Mouse (Mus musculus) heart, postnatal 0 days (tissue): ENCODE results near the gene Cdkn1b. TPM values are rescaled to one million over a fixed set of nuclear protein-coding genes. Genes with fewer than 3 reads are reported as not detected.

Source experiments
- ATAC-seq: fragments of 200-750 bp; cut with Nextera tagmentation; 2 replicates; pipeline ENCODE4 v1.8.0; 2017; ENCODE audit warnings: low read depth, moderate number of reproducible peaks, moderate library complexity; ENCODE audit not compliant: insufficient read depth
- DNase-seq: peaks from one replicate; pipeline ENCODE4 v3.0.0-alpha.2; 2016; ENCODE audit warnings: low spot score
- H3K27ac ChIP-seq: fragments of 300-500 bp; sonication (generic); 2 replicates; pipeline ENCODE4 v1.5.1; 2014; ENCODE audit warnings: low read depth, mild to moderate bottlenecking
- H3K27me3 ChIP-seq: fragments of 300-500 bp; sonication (generic); 2 replicates; pipeline ENCODE4 v1.6.1; 2014; ENCODE audit warnings: low read length, mixed read lengths; ENCODE audit not compliant: control insufficient read depth, insufficient read depth
- H3K36me3 ChIP-seq: fragments of 300-500 bp; sonication (generic); replicated peaks from 2 replicates; pipeline ENCODE4 v1.6.1; 2014; ENCODE audit warnings: low read length, mixed read lengths; ENCODE audit not compliant: control insufficient read depth, insufficient read depth
- H3K4me1 ChIP-seq: fragments of 300-500 bp; sonication (generic); 2 replicates; pipeline ENCODE4 v1.6.1; 2014; ENCODE audit warnings: antibody characterized with exemption; ENCODE audit not compliant: control insufficient read depth, insufficient read depth
- H3K4me2 ChIP-seq: fragments of 300-500 bp; sonication (generic); 2 replicates; pipeline ENCODE4 v1.6.1; 2014; ENCODE audit warnings: low read depth, mild to moderate bottlenecking, low read length, moderate library complexity
- H3K4me3 ChIP-seq: fragments of 300-500 bp; sonication (generic); 2 replicates; pipeline ENCODE4 v1.5.1; 2014; ENCODE audit warnings: low read depth, low read length
- H3K9ac ChIP-seq: fragments of 300-500 bp; sonication (generic); replicated peaks from 2 replicates; pipeline ENCODE4 v1.6.1; 2014; ENCODE audit warnings: low read depth, low read length, mixed read lengths
- H3K9me3 ChIP-seq: fragments of 300-500 bp; sonication (generic); replicated peaks from 2 replicates; pipeline ENCODE4 v1.6.1; 2016; ENCODE audit warnings: low read length; ENCODE audit not compliant: control insufficient read depth
- CTCF ChIP-seq: IDR thresholded peaks from 2 replicates; pipeline ENCODE4 v1.5.1; 2016; ENCODE audit warnings: antibody characterized with exemption, control low read depth, low read depth
- EP300 ChIP-seq: IDR thresholded peaks from 2 replicates; pipeline ENCODE4 v1.6.1; 2016; ENCODE audit warnings: antibody characterized with exemption, low read depth
- WGBS: fragments of 180-500 bp; shearing (Covaris S2); extraction: QIAGEN DNeasy Blood & Tissue Kit; methylation state at CpG from one replicate; pipeline ENCODE4 v1.1.7; 2014; 5-methylcytosine and 5-hydroxymethylcytosine counted together
- polyA plus RNA-seq: library from polyadenylated mRNA; unstranded; fragments of >200 nt; fragmentation: Nextera tagmentation; extraction: Ambion mirVana; gene quantifications from 2 replicates; pipeline ENCODE4 v1.2.1, GENCODE M21; 2015
- total RNA-seq: library from RNA; depleted of rRNA; stranded (reverse); fragments of >200 nt; gene quantifications from 2 replicates; pipeline ENCODE4 v1.2.3, GENCODE M21; 2014; ENCODE audit warnings: low replicate concordance

Gene Cdkn1b
- total and polyA plus RNA-seq, 2 experiments from 2014 or later: 23.7 to 42.9 TPM

GRCm38 (mm10) chr6:134961858-134962517 lies 41.8 kb downstream of the Cdkn1b start:
- TF ChIP-seq EP300 (no peak), CTCF (no peak)
- Histone ChIP-seq H3K9ac (no peak overlapping the region), H3K9me3 (no peaks in the 10 kb centered on the region), H3K27me3 (no peaks in the 10 kb centered on the region), H3K4me3 (no peak overlapping the region), H3K4me2 (no peak overlapping the region), H3K4me1 (no peaks in the 10 kb centered on the region), H3K36me3 (no peaks in the 10 kb centered on the region), H3K27ac (no peak overlapping the region)
- WGBS: 75% methylated on average over 9 of the region's 9 CpGs
- ATAC-seq (no peak), DNase-seq (no peak)

- ATAC-seq (no peak), DNase-seq (no peak)
- no peaks in the 10 kb centered on the region for H3K9me3 ChIP-seq
- no peak overlapping the region for H3K9ac ChIP-seq
- H3K4me2 ChIP-seq: no peak overlapping the region
- no peak overlapping the region for H3K4me3 ChIP-seq
- no peak overlapping the region for H3K27ac ChIP-seq
- TF ChIP-seq EP300 (no peak), CTCF (no peak)
- no peaks in the 10 kb centered on the region for H3K27me3 ChIP-seq
- H3K4me1 ChIP-seq: no peaks in the 10 kb centered on the region
- 82% methylated on average over 5 of the region's 5 CpGs for WGBS
- H3K36me3 ChIP-seq: no peaks in the 10 kb centered on the region
These were observed 42.3 kb downstream of the Cdkn1b start for GRCm38 (mm10) chr6:134962518-134962893.

- DNase-seq: no peak
- Histone ChIP-seq H3K4me2 (no peak overlapping the region), H3K4me1 (no peaks in the 10 kb centered on the region), H3K9ac (no peak overlapping the region), H3K36me3 (no peaks in the 10 kb centered on the region), H3K4me3 (no peak overlapping the region), H3K27me3 (no peaks in the 10 kb centered on the region), H3K9me3 (no peaks in the 10 kb centered on the region), H3K27ac (no peak overlapping the region)
- TF ChIP-seq CTCF: no peak
- TF ChIP-seq EP300: no peak
- 80% methylated on average over 2 of the region's 2 CpGs for WGBS
- ATAC-seq: no peak
These were observed 43.7 kb downstream of the Cdkn1b start for GRCm38 (mm10) chr6:134963910-134964309.

- no peaks in the 10 kb centered on the region for H3K9me3 ChIP-seq
- no peak for ATAC-seq
- no peak overlapping the region for H3K9ac ChIP-seq
- TF ChIP-seq EP300 (no peak), CTCF (no peak)
- no peak for DNase-seq
- H3K27ac ChIP-seq: no peak overlapping the region
- no peak overlapping the region for H3K4me2 ChIP-seq
- no peaks in the 10 kb centered on the region for H3K36me3 ChIP-seq
- 63% methylated on average over 5 of the region's 5 CpGs for WGBS
- H3K27me3 ChIP-seq: no peaks in the 10 kb centered on the region
- H3K4me3 ChIP-seq: no peak overlapping the region
- H3K4me1 ChIP-seq: no peaks in the 10 kb centered on the region
These were observed 46.5 kb downstream of the Cdkn1b start for GRCm38 (mm10) chr6:134966681-134967080.

GRCm38 (mm10) chr6:134968326-134968725 lies 48.1 kb downstream of the Cdkn1b start:
- WGBS: 30% methylated on average over 1 of the region's 1 CpGs
- DNase-seq: no peak
- no peak overlapping the region for H3K4me3 ChIP-seq
- no peak for TF ChIP-seq EP300
- TF ChIP-seq CTCF: no peak
- no peak for ATAC-seq
- H3K36me3 ChIP-seq: no peaks in the 10 kb centered on the region
- H3K9me3 ChIP-seq: no peaks in the 10 kb centered on the region
- H3K9ac ChIP-seq: no peak overlapping the region
- H3K27ac ChIP-seq: no peak overlapping the region
- H3K4me2 ChIP-seq: no peak overlapping the region
- H3K27me3 ChIP-seq: no peaks in the 10 kb centered on the region
- H3K4me1 ChIP-seq: no peaks in the 10 kb centered on the region

GRCm38 (mm10) chr6:134969498-134969897 lies 49.3 kb downstream of the Cdkn1b start:
- ATAC-seq: no peak

More at GRCm38 (mm10) chr6:134969498-134969897, 49.3 kb downstream of the Cdkn1b start:
- no peak for DNase-seq
- TF ChIP-seq CTCF (no peak), EP300 (no peak)
- Histone ChIP-seq H3K4me2 (no peak overlapping the region), H3K36me3 (no peaks in the 10 kb centered on the region), H3K27ac (no peak overlapping the region), H3K27me3 (no peaks in the 10 kb centered on the region), H3K9me3 (no peaks in the 10 kb centered on the region), H3K4me3 (no peak overlapping the region), H3K9ac (no peak overlapping the region), H3K4me1 (no peaks in the 10 kb centered on the region)
- 90% methylated on average over 2 of the region's 2 CpGs for WGBS
